Mouse (Mus musculus): Measurements from ENCODE around the gene Duoxa1. TPM values are rescaled to one million over a fixed set of nuclear protein-coding genes. Genes with fewer than 3 reads are reported as not detected.

Duoxa1 gene
- not detected in 2 replicates for polyA plus RNA-seq (2011; ENCODE audit: insufficient read depth, insufficient read length, low replicate concordance, missing spikeins)

DNA sequence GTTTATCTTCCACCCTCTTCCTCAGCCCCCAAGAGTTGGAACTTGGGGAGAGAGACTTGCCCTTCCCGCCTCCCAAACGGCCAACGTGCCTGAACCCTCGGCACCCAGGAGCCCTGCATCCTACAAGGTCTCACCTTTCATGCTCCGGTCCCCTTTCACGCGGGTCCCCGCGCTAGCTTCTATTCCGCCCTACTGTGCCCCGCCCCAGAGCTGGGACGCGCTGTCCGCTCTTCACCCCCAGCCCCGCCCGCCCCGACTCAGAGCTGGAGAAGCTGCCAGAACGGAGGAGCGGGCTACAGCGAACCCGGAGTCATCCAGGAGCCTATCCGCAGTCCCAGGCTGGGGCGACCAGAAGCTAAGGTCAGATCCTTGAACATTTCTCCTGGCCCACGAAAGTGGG lies at the start of gene Duoxa1:
Gene Duoxa1, minus strand, starts transcription at position 195 of the 400 bp plus-strand sequence.
- H3K4me3 ChIP-seq (replicated peaks; ENCODE audit: control insufficient read depth, low read depth, low read length), result no peak within 1 kb of the TSS
- TF ChIP-seq CTCF (IDR thresholded peaks at IDR 0.05; ENCODE audit: control insufficient read depth, insufficient read depth, low read length) (no peak), POLR2A (IDR thresholded peaks at IDR 0.05; ENCODE audit: borderline replicate concordance, control insufficient read depth, low read depth, low read length) (no peak)

DNA sequence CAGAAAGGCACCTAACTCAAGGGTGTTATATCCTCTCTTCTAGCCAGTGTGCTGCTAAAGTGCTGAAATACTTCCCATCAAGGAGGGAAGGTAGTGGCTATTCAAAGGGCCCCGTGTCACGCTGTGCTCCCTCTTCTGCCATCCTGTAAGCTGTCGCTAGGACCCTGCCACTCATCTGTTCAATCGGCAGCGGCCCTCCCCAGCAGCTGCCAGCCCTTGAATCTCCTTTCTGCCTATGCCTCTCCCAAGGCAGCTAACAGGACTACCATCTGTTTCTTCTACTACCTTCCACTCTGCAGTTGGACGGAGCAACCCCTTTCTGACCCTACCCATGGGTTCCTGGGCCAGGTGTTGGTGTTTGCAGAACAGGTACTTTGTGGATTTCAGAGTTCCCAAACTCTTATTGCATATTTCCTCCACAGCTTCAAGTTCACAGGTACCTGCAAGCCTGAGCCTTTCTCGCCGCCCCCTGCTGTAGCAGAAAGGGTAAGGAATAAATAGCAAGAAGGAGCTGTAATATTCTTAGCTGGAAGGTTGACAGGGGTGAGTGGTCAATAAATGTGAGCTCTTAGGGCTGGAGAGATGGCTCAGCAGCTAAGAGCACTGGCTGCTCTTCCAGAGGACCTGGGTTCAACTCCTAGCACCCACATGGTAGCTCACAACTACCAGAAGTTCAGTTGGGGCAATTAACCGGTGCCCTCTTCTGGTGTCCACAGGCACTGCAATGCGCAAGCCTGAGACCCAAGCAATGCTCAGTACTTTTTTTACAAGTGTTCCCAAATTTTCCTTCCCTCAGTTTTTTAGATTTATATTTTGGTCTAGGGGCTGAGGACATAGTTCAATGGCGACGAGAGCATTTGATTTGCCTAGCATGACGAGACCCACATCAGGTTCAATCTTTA lies 49.3 kb upstream of the Duoxa1 start:
- no peak overlapping the region for H3K27ac ChIP-seq (ENCODE audit: control insufficient read depth, insufficient read depth, low read depth, low read length, poor library complexity)
- 0 out of 2 replicates have a peak, but pooled peaks have one; percentile 2 for TF ChIP-seq CTCF (IDR thresholded peaks at IDR 0.05; ENCODE audit: control insufficient read depth, insufficient read depth, low read length)
- TF ChIP-seq POLR2A (IDR thresholded peaks at IDR 0.05; ENCODE audit: borderline replicate concordance, control insufficient read depth, low read depth, low read length), result no peak
- 92% methylated on average over 13 of the region's 13 CpGs for WGBS
- H3K4me3 ChIP-seq (replicated peaks; ENCODE audit: control insufficient read depth, low read depth, low read length), result no peak overlapping the region
- H3K4me1 ChIP-seq (ENCODE audit: control insufficient read depth, insufficient read depth, low read length), result peaks cover 4% of the 10 kb centered on the region

More for the DNA sequence above, at the start of gene Duoxa1:
- Histone ChIP-seq H3K4me1 (ENCODE audit: control insufficient read depth, insufficient read depth, low read length) (no peaks in the 10 kb centered on the region), H3K27ac (ENCODE audit: control insufficient read depth, insufficient read depth, low read depth, low read length, poor library complexity) (no peak within 1 kb of the TSS)
- WGBS, result 10% methylated on average over 24 of the region's 24 CpGs

DNA sequence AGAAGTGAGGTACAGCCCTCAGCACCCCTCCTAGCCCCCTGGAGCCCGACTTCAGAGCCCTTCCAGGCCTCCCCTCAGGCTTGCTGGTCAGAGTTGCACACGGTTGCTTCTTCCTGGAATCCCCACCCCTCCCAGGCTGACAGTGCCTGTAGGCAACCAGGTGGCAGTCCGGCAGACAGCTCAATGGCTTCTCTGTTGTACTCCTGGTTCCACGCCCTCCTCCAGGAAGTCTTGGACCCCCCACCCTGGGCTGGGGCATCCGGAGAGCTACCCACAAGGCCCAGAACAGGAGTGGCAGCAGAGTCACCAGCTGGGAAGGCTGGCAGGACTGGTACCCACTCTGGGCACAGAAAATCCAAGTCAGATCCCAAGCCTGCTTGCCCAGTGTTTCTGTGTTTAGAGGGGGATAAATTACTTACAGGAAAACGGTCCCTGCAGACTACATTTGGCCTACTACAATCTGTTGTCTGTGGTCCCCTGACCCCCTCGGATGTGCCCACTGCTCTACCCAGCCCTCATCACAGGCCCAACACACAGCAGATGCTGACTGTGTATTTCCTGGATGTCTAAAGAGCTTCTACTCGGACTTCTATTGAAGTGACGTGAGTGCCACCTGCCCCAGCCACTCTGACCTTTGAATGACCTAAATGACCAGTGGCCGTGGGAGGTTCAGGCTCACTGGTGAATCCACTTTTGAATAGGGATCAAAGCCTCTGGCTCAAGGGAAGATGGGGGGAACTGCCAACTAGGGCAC lies 48.5 kb upstream of the Duoxa1 start:
- Histone ChIP-seq H3K27ac (ENCODE audit: control insufficient read depth, insufficient read depth, low read depth, low read length, poor library complexity) (no peak overlapping the region), H3K4me1 (ENCODE audit: control insufficient read depth, insufficient read depth, low read length) (peaks cover 4% of the 10 kb centered on the region), H3K4me3 (replicated peaks; ENCODE audit: control insufficient read depth, low read depth, low read length) (no peak overlapping the region)
- 61% methylated on average over 10 of the region's 10 CpGs for WGBS
- no peak for TF ChIP-seq POLR2A (IDR thresholded peaks at IDR 0.05; ENCODE audit: borderline replicate concordance, control insufficient read depth, low read depth, low read length)

DNA sequence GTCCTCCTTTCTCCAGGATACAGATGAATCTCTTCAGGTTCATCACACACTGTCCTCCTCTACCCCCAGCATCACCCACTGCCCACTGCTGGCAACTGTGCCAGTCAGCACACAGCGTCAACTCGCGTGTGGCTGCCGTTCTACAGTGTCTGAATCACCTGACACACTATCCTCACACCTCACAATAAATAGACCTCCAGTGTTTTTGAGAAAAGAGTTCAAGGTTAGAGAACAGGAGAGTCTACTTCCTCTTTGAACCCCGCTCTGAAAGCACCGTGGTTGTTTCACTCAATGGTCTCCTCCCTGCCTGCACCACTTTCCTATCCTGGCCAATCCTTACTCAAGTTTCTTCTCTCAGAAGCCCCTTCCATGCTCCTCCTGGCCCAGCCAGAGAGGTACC lies 47.7 kb upstream of the Duoxa1 start:
- TF ChIP-seq CTCF (IDR thresholded peaks at IDR 0.05; ENCODE audit: control insufficient read depth, insufficient read depth, low read length) (no peak), POLR2A (IDR thresholded peaks at IDR 0.05; ENCODE audit: borderline replicate concordance, control insufficient read depth, low read depth, low read length) (no peak)
- no peak overlapping the region for H3K4me3 ChIP-seq (replicated peaks; ENCODE audit: control insufficient read depth, low read depth, low read length)
- WGBS, result 45% methylated on average over 6 of the region's 6 CpGs

DNA sequence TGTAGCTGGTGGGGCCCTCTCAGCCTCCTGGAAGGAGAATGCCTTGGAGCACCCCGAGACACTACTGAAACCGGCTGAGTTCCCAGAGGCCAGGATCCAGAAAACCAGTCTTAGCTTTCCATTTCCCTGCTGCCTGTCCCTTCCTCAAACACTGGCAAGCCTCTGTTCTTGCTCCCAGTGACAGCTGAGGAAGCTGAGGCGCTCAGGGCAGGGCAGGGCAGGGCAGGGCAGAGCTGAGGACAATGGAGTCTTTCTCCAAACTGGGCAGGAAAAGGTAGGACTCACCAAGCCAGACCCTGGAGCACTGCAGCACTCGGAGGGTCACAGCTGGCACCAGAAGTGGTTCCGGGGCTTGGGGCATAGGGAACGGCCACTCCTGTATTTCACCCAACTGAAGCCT lies 46.8 kb upstream of the Duoxa1 start:
- TF ChIP-seq POLR2A (IDR thresholded peaks at IDR 0.05; ENCODE audit: borderline replicate concordance, control insufficient read depth, low read depth, low read length) (no peak), CTCF (IDR thresholded peaks at IDR 0.05; ENCODE audit: control insufficient read depth, insufficient read depth, low read length) (no peak)
- 95% methylated on average over 6 of the region's 6 CpGs for WGBS
- Histone ChIP-seq H3K4me1 (ENCODE audit: control insufficient read depth, insufficient read depth, low read length) (peaks cover 4% of the 10 kb centered on the region), H3K27ac (ENCODE audit: control insufficient read depth, insufficient read depth, low read depth, low read length, poor library complexity) (no peak overlapping the region), H3K4me3 (replicated peaks; ENCODE audit: control insufficient read depth, low read depth, low read length) (no peak overlapping the region)

More for the DNA sequence above, 47.7 kb upstream of the Duoxa1 start:
- no peak overlapping the region for H3K27ac ChIP-seq (ENCODE audit: control insufficient read depth, insufficient read depth, low read depth, low read length, poor library complexity)
- peaks cover 4% of the 10 kb centered on the region for H3K4me1 ChIP-seq (ENCODE audit: control insufficient read depth, insufficient read depth, low read length)

DNA sequence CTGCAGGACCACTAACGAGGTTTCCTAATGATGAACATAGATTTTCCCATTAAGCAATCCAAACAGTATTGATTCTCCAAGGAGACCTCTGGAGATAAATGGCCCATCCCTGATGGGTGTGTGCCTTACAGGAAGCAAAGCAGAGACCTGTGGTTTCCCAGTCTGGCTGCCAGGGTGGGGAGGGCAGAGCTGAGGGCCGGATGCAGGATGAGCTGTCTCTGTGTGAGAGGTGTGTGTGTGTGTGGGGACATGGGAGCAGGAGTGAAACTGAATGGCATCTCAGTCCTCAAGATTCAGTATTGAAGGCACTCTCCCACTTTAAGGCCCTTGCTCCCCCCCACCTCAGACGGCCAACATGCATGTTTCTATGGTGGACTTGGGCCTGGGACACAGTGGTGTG lies 42.7 kb upstream of the Duoxa1 start:
- peaks cover 2% of the 10 kb centered on the region; the same call in 1 of the 2 replicates for H3K4me1 ChIP-seq (ENCODE audit: control insufficient read depth, insufficient read depth, low read length)
- H3K27ac ChIP-seq (ENCODE audit: control insufficient read depth, insufficient read depth, low read depth, low read length, poor library complexity), result no peak overlapping the region
- TF ChIP-seq POLR2A (IDR thresholded peaks at IDR 0.05; ENCODE audit: borderline replicate concordance, control insufficient read depth, low read depth, low read length) (no peak), CTCF (IDR thresholded peaks at IDR 0.05; ENCODE audit: control insufficient read depth, insufficient read depth, low read length) (no peak)
- WGBS, result 74% methylated on average over 3 of the region's 3 CpGs
- H3K4me3 ChIP-seq (replicated peaks; ENCODE audit: control insufficient read depth, low read depth, low read length), result no peak overlapping the region

DNA sequence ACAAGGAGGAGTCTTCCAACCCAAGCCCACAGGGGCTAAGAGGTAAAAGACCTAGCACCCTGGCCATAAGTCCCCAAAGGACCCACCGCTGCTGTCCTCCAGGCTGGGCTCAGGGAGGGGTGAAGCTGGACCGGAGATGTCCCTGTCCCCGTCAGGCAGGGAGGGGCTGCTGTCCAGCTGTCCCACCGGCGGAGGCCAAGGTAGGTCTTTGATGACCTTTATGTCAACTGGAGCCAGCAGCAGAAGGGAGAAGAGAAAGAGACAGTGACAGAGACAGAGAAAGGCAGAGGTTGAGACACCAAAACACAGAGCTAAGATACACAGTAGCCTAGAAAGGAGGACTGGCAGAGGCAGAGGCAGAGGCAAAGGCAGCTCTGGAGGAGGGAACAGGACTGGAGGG lies 41.9 kb upstream of the Duoxa1 start:
- Histone ChIP-seq H3K4me3 (replicated peaks; ENCODE audit: control insufficient read depth, low read depth, low read length) (no peak overlapping the region), H3K27ac (ENCODE audit: control insufficient read depth, insufficient read depth, low read depth, low read length, poor library complexity) (no peak overlapping the region), H3K4me1 (ENCODE audit: control insufficient read depth, insufficient read depth, low read length) (no peaks in the 10 kb centered on the region)
- 88% methylated on average over 5 of the region's 5 CpGs for WGBS
- TF ChIP-seq POLR2A (IDR thresholded peaks at IDR 0.05; ENCODE audit: borderline replicate concordance, control insufficient read depth, low read depth, low read length) (no peak), CTCF (IDR thresholded peaks at IDR 0.05; ENCODE audit: control insufficient read depth, insufficient read depth, low read length) (no peak)

Data from bone marrow, adult 2 months (tissue).